Comparison of ENCODE assay signal across 32 mouse cellular contexts in genomic region chr1:159735099-159735498, GRCm38 (mm10).
DNase-seq lines count a peak whose midpoint lies in the region; ATAC-seq lines count a peak whose summit lies in the region.
"Had no signal": no experiment of that assay in that cellular context is flagged by ENCODE, and none has a peak within 500 bp of the region (broad histone marks: within the 10 kb centered on the region; RNA-seq: fewer than 3 reads in every experiment).

No protein-coding gene starts in this region.

- ATAC-seq in liver, embryonic 11.5 days (replicated peaks; ENCODE audit: low FRiP score) = peak; percentile 34; the same call in 1 of the 2 replicates
- ATAC-seq: forebrain, embryonic 16.5 days; hindbrain, postnatal 0 days; intestine, embryonic 15.5 days; midbrain, embryonic 15.5 days; Patski had no signal

- 43% methylated on average over 3 of the region's 3 CpGs for WGBS in liver, embryonic 11.5 days
- 86% methylated on average over 3 of the region's 3 CpGs for WGBS in hindbrain, embryonic 10.5 days

- DNase-seq in liver, embryonic 11.5 days (ENCODE audit: low spot score) = no peak
- DNase-seq in liver = no peak
- DNase-seq in A20 (ENCODE audit: low read depth, low spot score) = peak; percentile 3
- DNase-seq in c-Kit-positive CD71-negative TER-119-negative erythroid progenitor cells, embryonic 14.5 days (ENCODE audit: low read depth) = peak; percentile 47
- no peak for DNase-seq in hindbrain, embryonic 10.5 days (ENCODE audit: low spot score)
- DNase-seq in embryo, embryonic 11 days = no peak
- DNase-seq: adrenal gland, postnatal 10 days; cerebellum, adult 11 months; cerebellum, adult 9-11 months; gastrocnemius, adult 2 months; gastrocnemius, postnatal 36 days; heart, postnatal 10 days; kidney, postnatal 25 days; liver, embryonic 13.5 days; lung, adult 2 months; lung, postnatal 14 days; right cerebral cortex, adult 18-20 months; spleen, adult 18-20 months had no signal

- no peak overlapping the region for H3K4me3 ChIP-seq in liver, embryonic 11.5 days (ENCODE audit: low read depth, low read length)
- peak overlapping the region; percentile 29 for H3K4me3 ChIP-seq in megakaryocyte, embryonic 14.5 days (replicated peaks)
- H3K4me3 ChIP-seq in hindbrain, embryonic 10.5 days = no peak overlapping the region
- H3K4me3 ChIP-seq: erythroblast, embryonic 14.5 days; gastrocnemius, adult 2 months; heart, embryonic 13.5 days; hindbrain, embryonic 12.5 days; intestine, embryonic 15.5 days; kidney, embryonic 15.5 days; layer of hippocampus, adult 2 months; left cerebral cortex, adult 2 months; limb, embryonic 12.5 days; liver, embryonic 13.5 days; midbrain, embryonic 15.5 days; neural tube, embryonic 12.5 days had no signal

- no peak overlapping the region for H3K4me2 ChIP-seq in liver, embryonic 11.5 days
- H3K4me2 ChIP-seq: heart, embryonic 13.5 days; hindbrain, embryonic 12.5 days; intestine, embryonic 15.5 days; kidney, embryonic 15.5 days; limb, embryonic 12.5 days; liver, embryonic 13.5 days; midbrain, embryonic 15.5 days; neural tube, embryonic 12.5 days had no signal

- H3K9ac ChIP-seq in liver, embryonic 11.5 days (ENCODE audit: low read depth, low read length) = no peak overlapping the region
- H3K9ac ChIP-seq: heart, embryonic 13.5 days; hindbrain, embryonic 12.5 days; intestine, embryonic 15.5 days; kidney, embryonic 15.5 days; limb, embryonic 12.5 days; liver, embryonic 13.5 days; midbrain, embryonic 15.5 days; neural tube, embryonic 12.5 days had no signal

- H3K27ac ChIP-seq in liver, embryonic 11.5 days (ENCODE audit: low read depth, low read length) = no peak overlapping the region
- H3K27ac ChIP-seq in hindbrain, embryonic 10.5 days = no peak overlapping the region
- H3K27ac ChIP-seq: gastrocnemius, adult 2 months; heart, embryonic 13.5 days; hindbrain, embryonic 12.5 days; hindbrain, postnatal 0 days; intestine, embryonic 15.5 days; kidney, embryonic 15.5 days; layer of hippocampus, adult 2 months; left cerebral cortex, adult 2 months; limb, embryonic 12.5 days; liver, embryonic 13.5 days; midbrain, embryonic 15.5 days; neural tube, embryonic 12.5 days had no signal

- H3K4me1 ChIP-seq in liver, embryonic 11.5 days (replicated peaks; ENCODE audit: control insufficient read depth, insufficient read depth, low read length) = no peaks in the 10 kb centered on the region
- peaks cover 34% of the 10 kb centered on the region for H3K4me1 ChIP-seq in megakaryocyte, embryonic 14.5 days
- H3K4me1 ChIP-seq in hindbrain, embryonic 10.5 days (replicated peaks) = no peaks in the 10 kb centered on the region
- H3K4me1 ChIP-seq: heart, embryonic 13.5 days; hindbrain, embryonic 12.5 days; intestine, embryonic 15.5 days; kidney, embryonic 15.5 days; limb, embryonic 12.5 days; liver, embryonic 13.5 days; midbrain, embryonic 15.5 days; neural tube, embryonic 12.5 days had no signal

- H3K9me3 ChIP-seq in liver, embryonic 11.5 days (ENCODE audit: control insufficient read depth, low read length) = no peaks in the 10 kb centered on the region
- no peaks in the 10 kb centered on the region for H3K9me3 ChIP-seq in megakaryocyte, embryonic 14.5 days
- H3K9me3 ChIP-seq in hindbrain, embryonic 10.5 days = no peaks in the 10 kb centered on the region
- H3K9me3 ChIP-seq: heart, embryonic 13.5 days; hindbrain, embryonic 12.5 days; intestine, embryonic 15.5 days; kidney, embryonic 15.5 days; limb, embryonic 12.5 days; liver, embryonic 13.5 days; midbrain, embryonic 15.5 days; neural tube, embryonic 12.5 days had no signal

- H3K36me3 ChIP-seq in liver, embryonic 11.5 days (ENCODE audit: control insufficient read depth, insufficient read depth, low read length) = no peaks in the 10 kb centered on the region
- no peaks in the 10 kb centered on the region for H3K36me3 ChIP-seq in megakaryocyte, embryonic 14.5 days (replicated peaks; ENCODE audit: low read length)
- no peaks in the 10 kb centered on the region for H3K36me3 ChIP-seq in hindbrain, embryonic 10.5 days
- H3K36me3 ChIP-seq: heart, embryonic 13.5 days; hindbrain, embryonic 12.5 days; intestine, embryonic 15.5 days; kidney, embryonic 15.5 days; limb, embryonic 12.5 days; liver, embryonic 13.5 days; midbrain, embryonic 15.5 days; neural tube, embryonic 12.5 days had no signal

- H3K27me3 ChIP-seq in liver, embryonic 11.5 days (replicated peaks; ENCODE audit: control insufficient read depth, insufficient read depth, low read length) = no peaks in the 10 kb centered on the region
- H3K27me3 ChIP-seq in megakaryocyte, embryonic 14.5 days (replicated peaks) = no peaks in the 10 kb centered on the region
- no peaks in the 10 kb centered on the region for H3K27me3 ChIP-seq in hindbrain, embryonic 10.5 days (ENCODE audit: insufficient read depth, poor library complexity, severe bottlenecking)
- H3K27me3 ChIP-seq: heart, embryonic 13.5 days; hindbrain, embryonic 12.5 days; intestine, embryonic 15.5 days; kidney, embryonic 15.5 days; limb, embryonic 12.5 days; liver, embryonic 13.5 days; midbrain, embryonic 15.5 days; neural tube, embryonic 12.5 days had no signal

Comparison
In these comparisons a context has a peak if more than half of its experiments do, and no peak if none do; other contexts are left out.
1. DNase-seq: peak in A20 (single experiment) and c-Kit-positive CD71-negative TER-119-negative erythroid progenitor cells, embryonic 14.5 days (single experiment); none in liver, embryonic 11.5 days (single experiment), liver (single experiment), hindbrain, embryonic 10.5 days (single experiment) and embryo, embryonic 11 days (single experiment).